Mouse (Mus musculus): ENCODE results near the gene Rex1bd. TPM values are rescaled to one million over a fixed set of nuclear protein-coding genes. Genes with fewer than 3 reads are reported as not detected.

Rex1bd gene
- total RNA-seq, 2 experiments from 2014 or later: 102 TPM

- DNase-seq (ENCODE audit: low spot score): no peak
- intact Hi-C loops (cut with DNase I): no loop called here
Observed at GRCm38 (mm10) chr8:70505698-70506327, 739 bp downstream of the Rex1bd start.

GRCm38 (mm10) chr8:70504851-70505250 is 1.7 kb downstream of the Rex1bd start:
- intact Hi-C loops (cut with DNase I): loop anchor here (5.0 kb wide), 1 partner anchor 68 kb away; the partner anchor contains the start of gene Crtc1

GRCm38 (mm10) chr8:70504291-70504716 is 2.2 kb downstream of the Rex1bd start:
- DNase-seq (ENCODE audit: low spot score): peak; percentile 34
- intact Hi-C loops (cut with DNase I): loop anchor here (5.0 kb wide), 1 partner anchor 67 kb away; the partner anchor contains the start of gene Crtc1

More at GRCm38 (mm10) chr8:70504851-70505250, 1.7 kb downstream of the Rex1bd start:
- DNase-seq (ENCODE audit: low spot score): no peak

- DNase-seq (ENCODE audit: low spot score): peak; percentile 37
- intact Hi-C loops (cut with DNase I): loop anchor here (1.0 to 5.0 kb wide), 2 partner anchors 66 to 120 kb away; partner anchors contain the start of gene Crtc1
Observed at GRCm38 (mm10) chr8:70503062-70503750, 3.3 kb downstream of the Rex1bd start.

- intact Hi-C loops (cut with DNase I): loop anchor here (5.0 kb wide), 1 partner anchor 65 kb away; the partner anchor contains the start of gene Crtc1
- DNase-seq (ENCODE audit: low spot score): no peak
Observed at GRCm38 (mm10) chr8:70502540-70502939, 4.0 kb downstream of the Rex1bd start.

- DNase-seq (ENCODE audit: low spot score): peak; percentile 35
- intact Hi-C loops (cut with DNase I): loop anchor here (5.0 kb wide), 1 partner anchor 65 kb away; the partner anchor contains the start of gene Crtc1
Observed at GRCm38 (mm10) chr8:70501820-70502529, 4.6 kb downstream of the Rex1bd start.

GRCm38 (mm10) chr8:70500386-70501301 is 5.9 kb downstream of the Rex1bd start:
- intact Hi-C loops (cut with DNase I): loop anchor here (5.0 kb wide), 1 partner anchor 63 kb away; the partner anchor contains the start of gene Crtc1
- DNase-seq (ENCODE audit: low spot score): no peak

GRCm38 (mm10) chr8:70495771-70496062 is 10.8 kb downstream of the Rex1bd start:
- intact Hi-C loops (cut with DNase I): no loop called here
- DNase-seq (ENCODE audit: low spot score): no peak

- no peak for DNase-seq (ENCODE audit: low spot score)
- intact Hi-C loops (cut with DNase I): no loop called here
Observed at GRCm38 (mm10) chr8:70495001-70495770, 11.4 kb downstream of the Rex1bd start.

- no peak for DNase-seq (ENCODE audit: low spot score)
- intact Hi-C loops (cut with DNase I): no loop called here
Observed at GRCm38 (mm10) chr8:70494416-70494945, 12.1 kb downstream of the Rex1bd start.

GRCm38 (mm10) chr8:70493692-70494415 is 12.7 kb downstream of the Rex1bd start:
- DNase-seq (ENCODE audit: low spot score): no peak
- intact Hi-C loops (cut with DNase I): no loop called here

- intact Hi-C loops (cut with DNase I): no loop called here
- DNase-seq (ENCODE audit: low spot score): no peak
Observed at GRCm38 (mm10) chr8:70492664-70493640, 13.6 kb downstream of the Rex1bd start, which contains the start of gene Crlf1. Crlf1 (plus strand) TSS chr8:70493158.

- no peak for DNase-seq (ENCODE audit: low spot score)
- intact Hi-C loops (cut with DNase I): no loop called here
Observed at GRCm38 (mm10) chr8:70490880-70491495, 15.6 kb downstream of the Rex1bd start.

- DNase-seq (ENCODE audit: low spot score): no peak
- intact Hi-C loops (cut with DNase I): no loop called here
Observed at GRCm38 (mm10) chr8:70490061-70490879, 16.3 kb downstream of the Rex1bd start.

- intact Hi-C loops (cut with DNase I): no loop called here
- DNase-seq (ENCODE audit: low spot score): no peak
Observed at GRCm38 (mm10) chr8:70489576-70489975, 17.0 kb downstream of the Rex1bd start.

All from heart, postnatal 25 days (tissue).